Mouse (Mus musculus) stomach, embryonic 16.5 days (tissue): ENCODE results near the gene Ugt1a9. TPM values are rescaled to one million over a fixed set of nuclear protein-coding genes. Genes with fewer than 3 reads are reported as not detected.

Experiments used
- ATAC-seq: fragments of 200-750 bp; cut with Nextera tagmentation; 2 replicates; pipeline ENCODE4 v1.8.0; 2017; ENCODE audit warnings: moderate number of reproducible peaks, moderate TSS enrichment; ENCODE audit not compliant: insufficient read depth, low FRiP score
- H3K27ac ChIP-seq: fragments of 300-500 bp; sonication (generic); 2 replicates; pipeline ENCODE4 v1.5.1; 2014; ENCODE audit warnings: low read length
- H3K27me3 ChIP-seq: fragments of 300-500 bp; sonication (generic); 2 replicates; pipeline ENCODE4 v1.6.1; 2014; ENCODE audit warnings: low read length, control low read depth, mixed read lengths; ENCODE audit not compliant: control insufficient read depth, insufficient read depth
- H3K36me3 ChIP-seq: fragments of 300-500 bp; sonication (generic); 2 replicates; pipeline ENCODE4 v1.6.1; 2014; ENCODE audit warnings: low read length; ENCODE audit not compliant: control insufficient read depth, insufficient read depth
- H3K4me1 ChIP-seq: fragments of 300-500 bp; sonication (generic); 2 replicates; pipeline ENCODE4 v1.6.1; 2014; ENCODE audit warnings: low read length, control low read depth, mixed read lengths; ENCODE audit not compliant: control insufficient read depth, insufficient read depth
- H3K4me2 ChIP-seq: fragments of 300-500 bp; sonication (generic); 2 replicates; pipeline ENCODE4 v1.6.1; 2014; ENCODE audit warnings: low read depth, low read length, mixed read lengths
- H3K4me3 ChIP-seq: fragments of 300-500 bp; sonication (generic); replicated peaks from 2 replicates; pipeline ENCODE4 v1.5.1; 2014; ENCODE audit warnings: mild to moderate bottlenecking, low read length
- H3K9ac ChIP-seq: fragments of 300-500 bp; sonication (generic); 2 replicates; pipeline ENCODE4 v1.6.1; 2014; ENCODE audit warnings: low read length
- H3K9me3 ChIP-seq: fragments of 300-500 bp; sonication (generic); replicated peaks from 2 replicates; pipeline ENCODE4 v1.6.1; 2016; ENCODE audit warnings: low read length, control low read depth; ENCODE audit not compliant: control insufficient read depth
- WGBS: fragments of 180-500 bp; shearing (Covaris S2); extraction: QIAGEN DNeasy Blood & Tissue Kit; methylation state at CpG from one replicate; pipeline ENCODE4 v1.1.7; 2014; 5-methylcytosine and 5-hydroxymethylcytosine counted together
- polyA plus RNA-seq: library from polyadenylated mRNA; unstranded; fragments of >200 nt; fragmentation: Nextera tagmentation; extraction: Ambion mirVana; gene quantifications from 2 replicates; pipeline ENCODE4 v1.2.1, GENCODE M21; 2015

The Ugt1a9 gene
- polyA plus RNA-seq, 1 experiment from 2014 or later = 2.9 TPM

- no peak overlapping the region for H3K9ac ChIP-seq
- no peak overlapping the region for H3K27ac ChIP-seq
- no peaks in the 10 kb centered on the region for H3K36me3 ChIP-seq
- no peaks in the 10 kb centered on the region; the same call in 1 of the 2 replicates for H3K9me3 ChIP-seq
- H3K4me2 ChIP-seq = no peak overlapping the region
- ATAC-seq = no peak
- H3K27me3 ChIP-seq = no peaks in the 10 kb centered on the region
- no peak overlapping the region for H3K4me3 ChIP-seq
- no peaks in the 10 kb centered on the region for H3K4me1 ChIP-seq
- 74% methylated on average over 3 of the region's 3 CpGs for WGBS
Observed at GRCm38 (mm10) chr1:88192136-88192535, 121.5 kb downstream of the Ugt1a9 start.

DNA sequence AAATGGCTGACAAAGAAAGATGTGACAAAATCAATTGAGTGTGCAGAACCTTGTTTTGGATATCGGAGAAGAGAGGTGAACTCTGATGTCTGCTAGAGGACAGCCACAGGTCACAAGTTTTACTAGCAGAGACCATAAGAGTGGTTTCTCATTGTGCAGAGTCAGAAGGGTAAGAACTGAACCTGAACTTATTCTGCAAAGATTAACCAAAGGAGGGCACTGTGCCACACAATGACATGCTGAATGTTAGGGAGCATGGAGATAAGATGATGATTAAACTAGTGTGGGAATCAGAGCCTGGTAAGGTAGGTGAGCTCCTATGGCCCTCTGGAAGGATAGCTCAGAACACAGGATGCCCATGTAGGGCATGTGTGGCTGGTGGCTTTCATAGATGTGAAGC, 125.1 kb downstream of the Ugt1a9 start:
- no peak for ATAC-seq
- H3K9ac ChIP-seq = no peak overlapping the region
- no peaks in the 10 kb centered on the region for H3K9me3 ChIP-seq
- no peaks in the 10 kb centered on the region for H3K36me3 ChIP-seq
- no peaks in the 10 kb centered on the region for H3K27me3 ChIP-seq
- H3K4me1 ChIP-seq = no peaks in the 10 kb centered on the region
- H3K4me3 ChIP-seq = no peak overlapping the region
- no peak overlapping the region for H3K27ac ChIP-seq
- H3K4me2 ChIP-seq = no peak overlapping the region
- WGBS = 97% methylated on average over 1 of the region's 1 CpGs

DNA sequence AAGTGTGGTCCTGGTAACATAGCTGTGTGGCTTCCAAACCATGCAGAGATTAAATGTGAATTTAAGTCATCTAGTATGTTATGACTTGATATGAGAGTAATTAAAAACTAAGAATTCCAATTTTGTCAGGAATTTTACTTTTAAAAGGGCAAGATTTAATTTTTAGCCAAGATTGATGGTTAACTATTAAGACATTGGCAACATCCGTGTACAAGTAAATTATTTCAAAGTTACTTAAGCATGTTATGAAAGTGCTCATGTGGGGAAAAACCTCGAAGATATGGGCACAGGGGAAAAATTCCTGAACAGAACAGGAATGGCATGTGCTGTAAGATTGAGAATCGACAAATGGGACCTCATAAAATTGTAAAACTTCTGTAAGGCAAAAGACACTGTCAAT, 126.8 kb downstream of the Ugt1a9 start:
- no peak overlapping the region for H3K4me2 ChIP-seq
- H3K27me3 ChIP-seq = no peaks in the 10 kb centered on the region
- H3K4me1 ChIP-seq = no peaks in the 10 kb centered on the region
- WGBS = 71% methylated on average over 3 of the region's 3 CpGs
- no peaks in the 10 kb centered on the region for H3K9me3 ChIP-seq
- ATAC-seq = no peak
- H3K9ac ChIP-seq = no peak overlapping the region
- no peaks in the 10 kb centered on the region for H3K36me3 ChIP-seq
- H3K4me3 ChIP-seq = no peak overlapping the region
- H3K27ac ChIP-seq = no peak overlapping the region

GRCm38 (mm10) chr1:88199996-88200395, 129.4 kb downstream of the Ugt1a9 start:
- no peak for ATAC-seq
- 58% methylated on average over 2 of the region's 2 CpGs for WGBS
- no peak overlapping the region for H3K27ac ChIP-seq
- no peak overlapping the region for H3K9ac ChIP-seq
- peaks cover 1% of the 10 kb centered on the region; the same call in 1 of the 2 replicates for H3K4me1 ChIP-seq
- H3K36me3 ChIP-seq = no peaks in the 10 kb centered on the region
- H3K4me3 ChIP-seq = no peak overlapping the region
- H3K27me3 ChIP-seq = no peaks in the 10 kb centered on the region
- H3K9me3 ChIP-seq = no peaks in the 10 kb centered on the region
- H3K4me2 ChIP-seq = no peak overlapping the region

DNA sequence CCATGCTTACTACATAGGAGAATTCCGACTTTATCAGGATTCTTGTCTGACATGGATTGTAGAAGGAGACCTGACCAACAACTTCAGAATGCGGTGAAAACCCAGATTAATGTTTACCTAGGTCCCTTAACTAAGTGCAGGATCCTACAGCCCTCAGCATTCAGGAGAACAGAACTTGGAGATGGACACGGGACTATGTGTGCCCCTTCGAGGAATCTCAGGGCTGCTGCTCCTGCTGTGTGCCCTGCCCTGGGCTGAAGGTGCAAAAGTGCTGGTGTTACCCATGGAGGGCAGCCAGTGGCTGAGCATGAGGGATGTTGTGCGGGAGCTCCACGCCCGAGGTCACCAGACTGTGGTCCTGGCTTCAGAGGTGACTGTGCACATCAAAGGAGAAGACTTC, 129.9 kb downstream of the Ugt1a9 start, which contains the start of gene Ugt1a2:
Gene Ugt1a2, plus strand, starts transcription at position 146 of the 400 bp plus-strand sequence.
- Histone ChIP-seq H3K36me3 (no peaks in the 10 kb centered on the region), H3K27ac (no peak within 1 kb of the TSS), H3K4me3 (no peak within 1 kb of the TSS), H3K4me1 (peaks cover 6% of the 10 kb centered on the region; the same call in 1 of the 2 replicates), H3K9ac (no peak within 1 kb of the TSS), H3K4me2 (no peak within 1 kb of the TSS), H3K27me3 (no peaks in the 10 kb centered on the region), H3K9me3 (no peaks in the 10 kb centered on the region)
- WGBS = 73% methylated on average over 7 of the region's 7 CpGs
- no peak for ATAC-seq

DNA sequence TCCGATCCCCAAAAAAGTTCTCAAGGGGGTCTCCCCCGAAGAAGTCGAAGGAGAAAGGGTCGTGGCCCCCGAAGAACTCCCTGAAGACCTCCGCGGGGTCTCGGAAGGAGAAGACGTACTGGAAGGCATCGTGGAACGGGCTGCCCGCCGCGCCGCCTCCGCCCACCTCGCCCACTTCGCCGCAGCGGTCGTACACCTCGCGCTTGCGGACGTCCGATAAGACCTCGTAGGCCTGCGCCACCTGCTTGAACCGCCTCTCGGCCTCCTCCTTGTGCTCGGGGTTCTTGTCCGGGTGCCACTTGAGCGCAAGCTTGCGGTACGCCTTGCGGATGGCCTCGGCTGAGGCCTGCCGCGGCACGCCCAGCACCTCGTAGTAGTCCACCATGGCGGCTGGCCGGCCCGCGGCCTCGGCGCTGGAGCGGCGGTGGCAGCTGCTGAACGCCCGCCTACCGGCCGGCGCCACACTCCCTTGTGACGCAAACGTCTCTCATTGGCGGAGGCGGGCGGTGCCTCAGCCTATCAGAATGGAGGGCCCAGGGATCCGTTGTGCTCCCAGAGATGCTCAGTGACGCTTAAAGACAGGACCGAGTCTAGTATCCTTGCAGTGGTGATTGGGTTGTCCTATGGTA, 134.8 kb downstream of the Ugt1a9 start, which contains the start of gene Dnajb3:
Gene Dnajb3, minus strand, starts transcription at position 489 of the 629 bp plus-strand sequence.
- Histone ChIP-seq H3K4me2 (peak within 1 kb of the TSS; percentile 83), H3K9ac (peak within 1 kb of the TSS; percentile 84), H3K4me3 (peak within 1 kb of the TSS; percentile 51), H3K27ac (peak within 1 kb of the TSS; percentile 52), H3K4me1 (peaks cover 6% of the 10 kb centered on the region; the same call in 1 of the 2 replicates), H3K27me3 (no peaks in the 10 kb centered on the region), H3K36me3 (no peaks in the 10 kb centered on the region), H3K9me3 (no peaks in the 10 kb centered on the region)
- ATAC-seq = peak; percentile 96
- 5% methylated on average over 59 of the region's 62 CpGs for WGBS

- H3K27ac ChIP-seq = no peak overlapping the region
- 71% methylated on average over 2 of the region's 2 CpGs for WGBS
Observed at GRCm38 (mm10) chr1:88206843-88207479, 136.4 kb downstream of the Ugt1a9 start.

DNA sequence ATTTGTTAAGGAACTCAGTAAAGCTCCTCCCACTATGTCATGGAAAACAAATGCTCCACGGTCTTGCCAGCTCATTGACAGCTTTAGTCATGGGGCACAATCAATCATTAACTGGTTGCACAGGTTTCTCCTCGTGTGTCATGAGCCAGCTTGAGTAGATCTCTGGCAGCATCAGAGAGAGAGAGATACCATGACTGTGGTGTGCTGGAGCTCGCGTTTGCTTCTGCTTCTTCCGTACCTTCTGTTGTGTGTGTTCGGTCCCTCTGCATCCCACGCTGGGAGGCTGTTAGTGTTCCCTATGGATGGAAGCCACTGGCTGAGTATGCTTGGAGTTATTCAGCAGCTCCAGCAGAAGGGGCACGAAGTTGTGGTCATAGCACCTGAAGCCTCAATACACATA, 141.2 kb downstream of the Ugt1a9 start, which contains the start of gene Ugt1a1:
Gene Ugt1a1, plus strand, starts transcription at position 148 of the 400 bp plus-strand sequence.
- ATAC-seq = peak; percentile 12
- Histone ChIP-seq H3K4me3 (no peak within 1 kb of the TSS), H3K27ac (no peak within 1 kb of the TSS), H3K4me2 (no peak within 1 kb of the TSS), H3K36me3 (no peaks in the 10 kb centered on the region), H3K27me3 (no peaks in the 10 kb centered on the region), H3K9ac (no peak within 1 kb of the TSS), H3K9me3 (peaks cover 49% of the 10 kb centered on the region), H3K4me1 (no peaks in the 10 kb centered on the region)
- 64% methylated on average over 8 of the region's 8 CpGs for WGBS

More at GRCm38 (mm10) chr1:88206843-88207479, 136.4 kb downstream of the Ugt1a9 start:
- H3K36me3 ChIP-seq = no peaks in the 10 kb centered on the region
- no peak for ATAC-seq
- H3K9ac ChIP-seq = no peak overlapping the region
- no peak overlapping the region for H3K4me3 ChIP-seq
- H3K27me3 ChIP-seq = no peaks in the 10 kb centered on the region
- peaks cover 6% of the 10 kb centered on the region; the same call in 1 of the 2 replicates for H3K4me1 ChIP-seq
- H3K9me3 ChIP-seq = peaks cover 7% of the 10 kb centered on the region
- no peak overlapping the region for H3K4me2 ChIP-seq

DNA sequence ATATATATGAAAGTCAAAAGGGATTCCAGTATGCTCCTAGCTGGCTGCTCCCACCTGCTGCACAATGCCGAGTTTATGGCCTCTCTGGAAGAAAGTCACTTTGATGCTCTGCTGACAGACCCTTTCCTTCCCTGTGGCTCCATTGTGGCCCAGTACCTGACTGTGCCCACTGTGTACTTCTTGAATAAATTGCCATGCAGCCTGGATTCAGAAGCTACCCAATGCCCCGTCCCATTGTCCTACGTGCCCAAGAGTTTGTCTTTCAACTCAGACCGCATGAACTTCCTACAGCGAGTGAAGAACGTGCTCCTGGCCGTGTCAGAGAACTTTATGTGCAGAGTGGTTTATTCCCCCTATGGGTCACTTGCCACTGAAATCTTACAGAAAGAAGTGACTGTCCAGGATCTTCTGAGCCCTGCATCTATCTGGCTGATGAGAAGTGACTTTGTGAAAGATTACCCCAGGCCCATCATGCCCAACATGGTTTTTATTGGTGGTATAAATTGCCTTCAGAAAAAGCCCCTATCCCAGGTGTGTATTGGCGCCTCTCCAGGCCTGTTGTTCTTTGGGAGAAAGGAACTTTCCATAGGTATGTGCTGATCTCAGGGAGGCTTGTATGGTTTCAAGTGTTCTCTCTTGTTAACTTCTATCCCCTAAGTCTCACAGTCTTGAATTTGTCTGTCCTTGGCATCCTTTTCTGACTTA, 141.9 kb downstream of the Ugt1a9 start:
- H3K27me3 ChIP-seq = no peaks in the 10 kb centered on the region
- no peaks in the 10 kb centered on the region for H3K4me1 ChIP-seq
- peaks cover 56% of the 10 kb centered on the region for H3K9me3 ChIP-seq
- H3K36me3 ChIP-seq = no peaks in the 10 kb centered on the region
- ATAC-seq = 0 out of 2 replicates have a peak, but pooled peaks have one; percentile 15
- no peak overlapping the region for H3K4me2 ChIP-seq
- no peak overlapping the region for H3K9ac ChIP-seq
- no peak overlapping the region for H3K4me3 ChIP-seq
- 60% methylated on average over 8 of the region's 8 CpGs for WGBS
- H3K27ac ChIP-seq = no peak overlapping the region
